Comparison of ENCODE assay signal across 8 mouse cellular contexts in genomic region chr6:83184858-83185435, GRCm38 (mm10). TPM values are rescaled to one million over a fixed set of nuclear protein-coding genes. Genes with fewer than 3 reads are reported as not detected.
A peak's percentile ranks its signal among the peaks of the same experiment; 100 is the strongest.
DNase-seq lines count a peak whose midpoint lies in the region; ATAC-seq and TF ChIP-seq lines count a peak whose summit lies in the region.
"Had no signal": no experiment of that assay in that cellular context is flagged by ENCODE, and none has a peak within 500 bp of the region (broad histone marks: within the 10 kb centered on the region; RNA-seq: fewer than 3 reads in every experiment).

No protein-coding gene starts in this region.

- no peak for TF ChIP-seq POLR2A in cortical plate, adult 2 months (IDR thresholded peaks at IDR 0.05; ENCODE audit: extremely low read depth, insufficient read depth, low read length)

- peak overlapping the region; percentile 93 for H3K27ac ChIP-seq in layer of hippocampus, adult 2 months
- H3K27ac ChIP-seq in cortical plate, adult 2 months (ENCODE audit: insufficient read depth, low read length): no peak overlapping the region

- ATAC-seq in megakaryocyte-erythroid progenitor cell, adult 5-6 weeks (replicated peaks; ENCODE audit: low FRiP score, low TSS enrichment, poor library complexity, severe bottlenecking): 0 out of 2 replicates have a peak, but pooled peaks have one; percentile 62

- DNase-seq in layer of hippocampus, adult 2 months (ENCODE audit: low spot score in 2 of 2): no peak
- no peak for DNase-seq in layer of hippocampus, adult 9-10 months (ENCODE audit: low spot score)
- DNase-seq in R1 (ENCODE audit: low read depth, low spot score): peak; percentile 38
- DNase-seq in right cerebral cortex, postnatal 25 days: no peak
- DNase-seq in urinary bladder, adult 2 months (ENCODE audit: low spot score): no peak
- DNase-seq: adrenal gland, postnatal 36 days had no signal

- H3K4me3 ChIP-seq in layer of hippocampus, adult 2 months: no peak overlapping the region
- no peak overlapping the region for H3K4me3 ChIP-seq in cortical plate, adult 2 months (ENCODE audit: insufficient read depth, low read length)

- TF ChIP-seq CTCF in layer of hippocampus, adult 2 months (conservative IDR thresholded peaks at IDR 0.05): peak; percentile 72
- TF ChIP-seq CTCF in cortical plate, adult 2 months (IDR thresholded peaks at IDR 0.05; ENCODE audit: extremely low read depth, insufficient read depth, low read length): peak; percentile 39; the same call in 1 of the 2 replicates

- H3K4me1 ChIP-seq in cortical plate, adult 2 months (ENCODE audit: control insufficient read depth, insufficient read depth, low read length): peaks cover 5% of the 10 kb centered on the region

RNA-seq across cellular contexts. Expression of gene Dctn1, which starts 19.2 kb away (rescaled TPM):
- total RNA-seq in layer of hippocampus, adult 2 months (2021): 100 to 1,000 TPM; 400 to 422 TPM
- 332 and 350 TPM in 2 replicates for polyA plus RNA-seq in cortical plate, adult 2 months (2012; rRNA removed)
- 45.8 and 68.1 TPM in 2 replicates for total RNA-seq in megakaryocyte-erythroid progenitor cell, adult 5-6 weeks (2014; fragmentation: Nextera tagmentation)
- 30.5 and 42.4 TPM in 2 replicates for total RNA-seq in megakaryocyte-erythroid progenitor cell, adult 5-6 weeks (2017)
- polyA plus RNA-seq in urinary bladder, adult 2 months (2012; rRNA removed): 97.9 and 119 TPM in 2 replicates

RNA-seq across cellular contexts. Expression of gene 1700003E16Rik, which starts 28.7 kb away (rescaled TPM):
- total RNA-seq in layer of hippocampus, adult 2 months (2021): 10 to 100 TPM; 21.8 to 21.9 TPM
- polyA plus RNA-seq in cortical plate, adult 2 months (2012; rRNA removed): 29.7 and 31.4 TPM in 2 replicates
- 0.52 TPM in 1 of 2 replicates, not detected in the other for total RNA-seq in megakaryocyte-erythroid progenitor cell, adult 5-6 weeks (2014; fragmentation: Nextera tagmentation)
- not detected in 2 replicates for total RNA-seq in megakaryocyte-erythroid progenitor cell, adult 5-6 weeks (2017)
- polyA plus RNA-seq in urinary bladder, adult 2 months (2012; rRNA removed): 1.2 and 1.5 TPM in 2 replicates

RNA-seq across cellular contexts. Expression of gene Wdr54, which starts 28.8 kb away (rescaled TPM):
- 10 to 100 TPM; 25.0 to 32.0 TPM for total RNA-seq in layer of hippocampus, adult 2 months (2021)
- 29.0 and 34.1 TPM in 2 replicates for polyA plus RNA-seq in cortical plate, adult 2 months (2012; rRNA removed)
- 4.5 TPM in 1 of 2 replicates, not detected in the other for total RNA-seq in megakaryocyte-erythroid progenitor cell, adult 5-6 weeks (2014; fragmentation: Nextera tagmentation)
- total RNA-seq in megakaryocyte-erythroid progenitor cell, adult 5-6 weeks (2017): not detected in 2 replicates
- polyA plus RNA-seq in urinary bladder, adult 2 months (2012; rRNA removed): 4.9 and 5.6 TPM in 2 replicates

RNA-seq across cellular contexts. Expression of gene Slc4a5, which starts 34.7 kb away (rescaled TPM):
- total RNA-seq in layer of hippocampus, adult 2 months (2021): under 1 TPM; 0.44 to 0.98 TPM
- polyA plus RNA-seq in cortical plate, adult 2 months (2012; rRNA removed): 0.06 and 0.35 TPM in 2 replicates
- not detected in 2 replicates for total RNA-seq in megakaryocyte-erythroid progenitor cell, adult 5-6 weeks (2014; fragmentation: Nextera tagmentation)
- 0.91 TPM in 1 of 2 replicates, not detected in the other for total RNA-seq in megakaryocyte-erythroid progenitor cell, adult 5-6 weeks (2017)
- polyA plus RNA-seq in urinary bladder, adult 2 months (2012; rRNA removed): 0.06 TPM in 1 of 2 replicates, not detected in the other

RNA-seq across cellular contexts. Expression of gene Rtkn, which starts 49.7 kb away (rescaled TPM):
- total RNA-seq in layer of hippocampus, adult 2 months (2021): 10 to 100 TPM; 80.0 to 84.0 TPM
- 163 and 169 TPM in 2 replicates for polyA plus RNA-seq in cortical plate, adult 2 months (2012; rRNA removed)
- total RNA-seq in megakaryocyte-erythroid progenitor cell, adult 5-6 weeks (2014; fragmentation: Nextera tagmentation): 0.49 TPM in 1 of 2 replicates, not detected in the other
- 0.42 TPM in 1 of 2 replicates, not detected in the other for total RNA-seq in megakaryocyte-erythroid progenitor cell, adult 5-6 weeks (2017)
- 20.7 and 22.1 TPM in 2 replicates for polyA plus RNA-seq in urinary bladder, adult 2 months (2012; rRNA removed)

Comparison
In these comparisons a context has a peak if more than half of its experiments do, and no peak if none do; other contexts are left out.
1. RNA of gene Dctn1, which starts 19.2 kb away (total RNA-seq): 400 to 422 TPM in layer of hippocampus, adult 2 months; 30.5 to 68.1 TPM in megakaryocyte-erythroid progenitor cell, adult 5-6 weeks; every median in the first group is over 4 times any median in the second.
2. RNA of gene 1700003E16Rik, which starts 28.7 kb away (total RNA-seq): 21.8 to 21.9 TPM in layer of hippocampus, adult 2 months; 0.52 TPM in megakaryocyte-erythroid progenitor cell, adult 5-6 weeks; every median in the first group is over 10 times any median in the second.
3. RNA of gene Wdr54, which starts 28.8 kb away (total RNA-seq): 25.0 to 32.0 TPM in layer of hippocampus, adult 2 months; 4.5 TPM in megakaryocyte-erythroid progenitor cell, adult 5-6 weeks; every median in the first group is over 4 times any median in the second.